Mouse (Mus musculus) liver, embryonic 15.5 days (tissue): ENCODE data around the gene Tbx1. TPM values are rescaled to one million over a fixed set of nuclear protein-coding genes. Genes with fewer than 3 reads are reported as not detected.
A peak's percentile ranks its signal among the peaks of the same experiment; 100 is the strongest.

Experiments used
- ATAC-seq: fragments of 200-750 bp; cut with Nextera tagmentation; 2 replicates; pipeline ENCODE4 v1.8.0; 2017; ENCODE audit warnings: moderate number of reproducible peaks, mild to moderate bottlenecking, moderate library complexity; ENCODE audit not compliant: insufficient read depth
- H3K27ac ChIP-seq: fragments of 300-500 bp; sonication (generic); replicated peaks from 2 replicates; pipeline ENCODE4 v1.5.1; 2015; ENCODE audit warnings: mild to moderate bottlenecking, inconsistent platforms
- H3K27me3 ChIP-seq: fragments of 300-500 bp; sonication (generic); 2 replicates; pipeline ENCODE4 v1.6.1; 2015; ENCODE audit warnings: mild to moderate bottlenecking, inconsistent platforms
- H3K36me3 ChIP-seq: fragments of 300-500 bp; sonication (generic); replicated peaks from 2 replicates; pipeline ENCODE4 v1.6.1; 2015; ENCODE audit warnings: moderate library complexity, mild to moderate bottlenecking, inconsistent platforms
- H3K4me1 ChIP-seq: fragments of 300-500 bp; sonication (generic); replicated peaks from 2 replicates; pipeline ENCODE4 v1.6.1; 2015; ENCODE audit warnings: inconsistent platforms
- H3K4me2 ChIP-seq: fragments of 300-500 bp; sonication (generic); 2 replicates; pipeline ENCODE4 v1.6.1; 2015; ENCODE audit warnings: moderate library complexity, mild to moderate bottlenecking, inconsistent platforms
- H3K4me3 ChIP-seq: fragments of 300-500 bp; sonication (generic); replicated peaks from 2 replicates; pipeline ENCODE4 v1.5.1; 2015; ENCODE audit warnings: mild to moderate bottlenecking, inconsistent platforms
- H3K9ac ChIP-seq: fragments of 300-500 bp; sonication (generic); 2 replicates; pipeline ENCODE4 v1.6.1; 2015; ENCODE audit warnings: moderate library complexity, mild to moderate bottlenecking, inconsistent platforms
- H3K9me3 ChIP-seq: fragments of 300-500 bp; sonication (generic); replicated peaks from 2 replicates; pipeline ENCODE4 v1.6.1; 2016; ENCODE audit warnings: inconsistent platforms
- WGBS: fragments of 180-500 bp; shearing (Covaris S2); methylation state at CpG from one replicate; pipeline ENCODE4 v1.1.7; 2015; ENCODE audit warnings: mixed read lengths; ENCODE audit not compliant: insufficient replicate concordance; 5-methylcytosine and 5-hydroxymethylcytosine counted together
- polyA plus RNA-seq: library from polyadenylated mRNA; unstranded; fragments of >200 nt; fragmentation: Nextera tagmentation; extraction: Ambion mirVana; gene quantifications from 2 replicates; pipeline ENCODE4 v1.2.1, GENCODE M21; 2015

Gene Tbx1
- polyA plus RNA-seq = 0.15 and 0.23 TPM in 2 replicates

- no peak for ATAC-seq
- H3K9ac ChIP-seq = no peak within 1 kb of the TSS
These were observed at the start of gene Tbx1 for GRCm38 (mm10) chr16:18589804-18590790. Tbx1 (minus strand) TSS chr16:18590671.

GRCm38 (mm10) chr16:18639382-18639929, 49.0 kb upstream of the Tbx1 start:
- H3K4me3 ChIP-seq = no peak overlapping the region
- no peaks in the 10 kb centered on the region for H3K36me3 ChIP-seq
- H3K9ac ChIP-seq = no peak overlapping the region
- no peaks in the 10 kb centered on the region; the same call in 1 of the 2 replicates for H3K27me3 ChIP-seq
- no peak overlapping the region for H3K27ac ChIP-seq
- no peaks in the 10 kb centered on the region for H3K4me1 ChIP-seq
- no peak for ATAC-seq
- H3K9me3 ChIP-seq = no peaks in the 10 kb centered on the region
- H3K4me2 ChIP-seq = no peak overlapping the region
- WGBS = 43% methylated on average over 1 of the region's 1 CpGs

More at GRCm38 (mm10) chr16:18589804-18590790, at the start of gene Tbx1:
- no peaks in the 10 kb centered on the region for H3K9me3 ChIP-seq
- H3K4me3 ChIP-seq = peak within 1 kb of the TSS; percentile 42
- WGBS = 1% methylated on average over 48 of the region's 48 CpGs
- peaks cover 97% of the 10 kb centered on the region for H3K27me3 ChIP-seq
- no peak within 1 kb of the TSS for H3K27ac ChIP-seq
- peak within 1 kb of the TSS; percentile 58 for H3K4me2 ChIP-seq
- no peaks in the 10 kb centered on the region for H3K36me3 ChIP-seq
- peaks cover 32% of the 10 kb centered on the region for H3K4me1 ChIP-seq

- Histone ChIP-seq H3K4me1 (no peaks in the 10 kb centered on the region), H3K4me2 (no peak overlapping the region), H3K27ac (no peak overlapping the region), H3K9ac (no peak overlapping the region), H3K36me3 (no peaks in the 10 kb centered on the region), H3K9me3 (no peaks in the 10 kb centered on the region), H3K4me3 (no peak overlapping the region), H3K27me3 (no peaks in the 10 kb centered on the region; the same call in 1 of the 2 replicates)
- ATAC-seq = no peak
- 30% methylated on average over 2 of the region's 2 CpGs for WGBS
These were observed 47.9 kb upstream of the Tbx1 start for GRCm38 (mm10) chr16:18638396-18638795.

GRCm38 (mm10) chr16:18636804-18637203, 46.3 kb upstream of the Tbx1 start:
- 47% methylated on average over 3 of the region's 3 CpGs for WGBS
- H3K9me3 ChIP-seq = no peaks in the 10 kb centered on the region

GRCm38 (mm10) chr16:18636401-18636800, 45.9 kb upstream of the Tbx1 start:
- Histone ChIP-seq H3K27me3 (peaks cover 16% of the 10 kb centered on the region), H3K27ac (no peak overlapping the region), H3K4me2 (no peak overlapping the region), H3K9ac (no peak overlapping the region), H3K36me3 (no peaks in the 10 kb centered on the region), H3K4me1 (peaks cover 4% of the 10 kb centered on the region; the same call in 1 of the 2 replicates), H3K9me3 (no peaks in the 10 kb centered on the region), H3K4me3 (no peak overlapping the region)
- no peak for ATAC-seq
- WGBS = 62% methylated on average over 5 of the region's 5 CpGs

More at GRCm38 (mm10) chr16:18636804-18637203, 46.3 kb upstream of the Tbx1 start:
- Histone ChIP-seq H3K4me2 (no peak overlapping the region), H3K9ac (no peak overlapping the region), H3K27me3 (peaks cover 12% of the 10 kb centered on the region), H3K36me3 (no peaks in the 10 kb centered on the region), H3K4me3 (no peak overlapping the region), H3K27ac (no peak overlapping the region), H3K4me1 (no peaks in the 10 kb centered on the region)
- ATAC-seq = no peak

DNA sequence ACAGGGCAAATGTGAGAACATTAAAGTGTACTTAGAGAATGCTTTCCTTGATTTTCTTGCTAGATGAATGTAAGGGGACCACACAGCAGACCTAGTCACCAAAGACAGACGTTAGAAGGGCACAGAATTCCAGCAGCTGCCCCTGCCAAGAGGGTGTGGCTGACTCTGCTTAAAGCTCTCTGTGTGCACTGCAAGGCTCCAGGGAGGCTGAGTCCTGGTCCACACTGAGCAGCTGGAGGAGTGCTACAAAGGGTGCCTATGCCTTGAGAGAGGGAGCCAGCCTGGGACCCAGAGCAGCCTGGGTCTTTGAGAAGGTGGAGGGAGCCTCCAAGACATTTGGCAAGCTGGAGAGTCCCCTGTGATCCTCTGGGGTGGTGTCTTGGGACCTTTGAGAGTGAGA, 42.9 kb upstream of the Tbx1 start:
- Histone ChIP-seq H3K9ac (no peak overlapping the region), H3K4me1 (peaks cover 20% of the 10 kb centered on the region), H3K9me3 (no peaks in the 10 kb centered on the region), H3K4me2 (no peak overlapping the region), H3K4me3 (no peak overlapping the region), H3K27me3 (peaks cover 47% of the 10 kb centered on the region), H3K27ac (no peak overlapping the region), H3K36me3 (no peaks in the 10 kb centered on the region)
- 24% methylated on average over 1 of the region's 1 CpGs for WGBS
- ATAC-seq = no peak

- Histone ChIP-seq H3K9me3 (no peaks in the 10 kb centered on the region), H3K27ac (no peak overlapping the region), H3K9ac (no peak overlapping the region), H3K4me2 (no peak overlapping the region), H3K36me3 (no peaks in the 10 kb centered on the region), H3K4me1 (peaks cover 23% of the 10 kb centered on the region), H3K27me3 (peaks cover 52% of the 10 kb centered on the region), H3K4me3 (no peak overlapping the region)
- no peak for ATAC-seq
- WGBS = 48% methylated on average over 2 of the region's 2 CpGs
These were observed 42.3 kb upstream of the Tbx1 start for GRCm38 (mm10) chr16:18632816-18633215.

DNA sequence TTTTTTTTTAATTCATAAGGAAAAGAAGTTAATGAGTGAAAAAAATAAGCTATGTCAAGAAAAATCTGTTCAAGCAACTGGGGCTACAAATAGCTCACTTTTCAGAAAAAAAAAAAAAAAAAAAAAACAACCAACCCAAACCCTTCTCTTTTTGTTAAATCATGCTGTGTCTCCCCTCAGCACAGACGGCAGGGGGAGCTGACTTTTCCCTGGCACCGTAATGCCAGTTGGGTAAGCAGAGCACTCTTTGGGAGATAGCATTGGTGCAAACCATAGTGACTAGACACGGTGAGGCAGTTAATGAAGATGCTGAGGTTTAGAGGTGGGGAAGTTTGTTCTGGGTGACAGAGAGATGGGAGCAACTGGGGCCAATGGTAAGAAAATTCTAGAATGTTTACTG, 41.6 kb upstream of the Tbx1 start:
- Histone ChIP-seq H3K27me3 (peaks cover 59% of the 10 kb centered on the region), H3K36me3 (no peaks in the 10 kb centered on the region), H3K4me2 (no peak overlapping the region), H3K27ac (no peak overlapping the region), H3K9ac (no peak overlapping the region), H3K4me3 (no peak overlapping the region), H3K9me3 (no peaks in the 10 kb centered on the region), H3K4me1 (peaks cover 23% of the 10 kb centered on the region)
- ATAC-seq = no peak
- 47% methylated on average over 3 of the region's 3 CpGs for WGBS

DNA sequence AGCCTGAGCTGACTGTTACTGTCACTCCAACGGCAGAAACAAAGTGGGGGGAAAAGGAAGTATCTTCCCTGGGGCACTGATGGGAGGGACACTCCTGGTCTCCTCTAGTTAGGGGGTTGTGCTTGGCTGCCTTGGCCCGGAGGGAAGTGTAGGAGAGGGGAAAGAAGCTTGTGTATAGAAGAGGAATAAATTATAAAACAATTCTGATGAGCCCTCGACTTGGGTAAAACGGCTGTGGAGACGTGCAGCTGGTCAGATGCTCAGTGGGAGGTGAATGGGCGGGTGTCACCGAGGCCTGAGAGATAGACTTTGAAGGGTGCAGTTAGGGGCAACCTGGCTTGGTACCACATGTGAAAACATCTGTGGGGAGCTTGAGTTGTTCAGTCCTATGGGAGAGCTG, 40.7 kb upstream of the Tbx1 start:
- no peak overlapping the region for H3K9ac ChIP-seq
- no peak overlapping the region for H3K4me3 ChIP-seq
- peaks cover 69% of the 10 kb centered on the region for H3K27me3 ChIP-seq
- peaks cover 29% of the 10 kb centered on the region for H3K4me1 ChIP-seq
- no peaks in the 10 kb centered on the region for H3K36me3 ChIP-seq
- WGBS = 48% methylated on average over 7 of the region's 7 CpGs
- no peak overlapping the region for H3K4me2 ChIP-seq
- no peaks in the 10 kb centered on the region for H3K9me3 ChIP-seq
- H3K27ac ChIP-seq = no peak overlapping the region
- no peak for ATAC-seq

DNA sequence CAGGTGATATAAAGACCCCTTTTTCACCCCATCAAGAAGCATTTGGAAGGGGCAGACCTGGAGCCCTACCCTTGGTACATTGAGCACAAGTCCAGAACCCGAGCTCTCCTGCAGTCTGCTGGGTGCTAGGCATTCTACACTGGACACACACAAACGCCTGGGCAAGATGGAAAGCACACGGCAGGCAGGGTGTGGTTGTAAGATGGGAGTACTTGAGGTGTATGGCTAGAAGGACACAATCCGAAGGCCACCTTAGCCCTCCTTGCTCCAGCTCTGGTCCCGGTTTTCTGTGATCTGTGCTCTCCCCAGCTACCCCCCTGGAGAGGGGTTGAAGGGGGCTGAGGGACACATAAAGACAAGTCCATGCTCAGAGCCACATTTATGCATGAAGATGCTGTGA, 39.8 kb upstream of the Tbx1 start:
- H3K4me3 ChIP-seq = peak overlapping the region; percentile 58
- WGBS = 35% methylated on average over 5 of the region's 5 CpGs
- no peaks in the 10 kb centered on the region for H3K36me3 ChIP-seq
- H3K27me3 ChIP-seq = peaks cover 77% of the 10 kb centered on the region
- H3K9me3 ChIP-seq = no peaks in the 10 kb centered on the region
- H3K27ac ChIP-seq = no peak overlapping the region
- ATAC-seq = no peak
- H3K4me1 ChIP-seq = peaks cover 35% of the 10 kb centered on the region
- no peak overlapping the region for H3K9ac ChIP-seq
- peak overlapping the region; percentile 77 for H3K4me2 ChIP-seq
